ENCODE assay signal across 8 mouse cellular contexts in the genomic region with DNA sequence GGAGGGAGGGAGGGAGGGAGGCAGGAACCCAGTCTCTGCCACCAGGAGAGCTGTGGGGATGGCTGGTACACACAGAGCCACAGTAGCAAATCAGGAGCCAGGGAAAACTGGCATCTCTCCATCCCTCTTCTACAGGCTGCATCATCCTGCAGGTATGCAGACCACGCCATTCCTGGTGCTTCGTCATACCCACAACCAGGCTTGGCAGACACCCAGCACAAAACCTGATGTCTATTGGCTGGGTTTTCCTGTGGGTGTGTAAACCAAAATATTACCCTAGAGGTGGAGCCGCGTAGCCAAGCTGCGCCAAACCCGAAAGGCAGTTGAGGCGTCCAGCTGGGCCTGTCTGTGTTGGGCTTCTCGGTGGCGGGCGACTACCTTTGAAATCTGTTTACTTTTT. TPM values are rescaled to one million over a fixed set of nuclear protein-coding genes. Genes with fewer than 3 reads are reported as not detected.
A peak's percentile ranks its signal among the peaks of the same experiment; 100 is the strongest.
DNase-seq lines count a peak whose midpoint lies in the region; ATAC-seq lines count a peak whose summit lies in the region.

No protein-coding gene starts in this region.

- H3K27me3 ChIP-seq in midbrain, embryonic 10.5 days (ENCODE audit: low read depth, poor library complexity, severe bottlenecking), result peaks cover 26% of the 10 kb centered on the region
- no peaks in the 10 kb centered on the region for H3K27me3 ChIP-seq in midbrain, embryonic 16.5 days (ENCODE audit: control insufficient read depth, insufficient read depth, low read depth, low read length)
- no peaks in the 10 kb centered on the region for H3K27me3 ChIP-seq in embryonic facial prominence, embryonic 15.5 days
- no peaks in the 10 kb centered on the region for H3K27me3 ChIP-seq in hindbrain, embryonic 12.5 days
- no peaks in the 10 kb centered on the region for H3K27me3 ChIP-seq in midbrain, embryonic 14.5 days (ENCODE audit: control insufficient read depth, insufficient read depth, low read length)

- no peak overlapping the region for H3K9ac ChIP-seq in midbrain, embryonic 16.5 days (ENCODE audit: low read depth, low read length)
- H3K9ac ChIP-seq in embryonic facial prominence, embryonic 15.5 days, result no peak overlapping the region
- H3K9ac ChIP-seq in hindbrain, embryonic 12.5 days, result no peak overlapping the region
- H3K9ac ChIP-seq in midbrain, embryonic 14.5 days (replicated peaks; ENCODE audit: low read length), result no peak overlapping the region

- 0 out of 2 replicates have a peak, but pooled peaks cover under 1% of the 10 kb centered on the region for H3K36me3 ChIP-seq in midbrain, embryonic 10.5 days
- no peaks in the 10 kb centered on the region for H3K36me3 ChIP-seq in midbrain, embryonic 16.5 days (ENCODE audit: control insufficient read depth, insufficient read depth, low read length)
- H3K36me3 ChIP-seq in embryonic facial prominence, embryonic 15.5 days, result no peaks in the 10 kb centered on the region
- no peaks in the 10 kb centered on the region for H3K36me3 ChIP-seq in hindbrain, embryonic 12.5 days
- no peaks in the 10 kb centered on the region for H3K36me3 ChIP-seq in midbrain, embryonic 14.5 days (ENCODE audit: control insufficient read depth, insufficient read depth, low read length)

- no peaks in the 10 kb centered on the region for H3K9me3 ChIP-seq in midbrain, embryonic 10.5 days (replicated peaks)
- no peaks in the 10 kb centered on the region for H3K9me3 ChIP-seq in midbrain, embryonic 16.5 days (replicated peaks; ENCODE audit: control insufficient read depth, low read length, poor library complexity, severe bottlenecking)
- no peaks in the 10 kb centered on the region for H3K9me3 ChIP-seq in embryonic facial prominence, embryonic 15.5 days (replicated peaks)
- no peaks in the 10 kb centered on the region for H3K9me3 ChIP-seq in hindbrain, embryonic 12.5 days (replicated peaks)
- no peaks in the 10 kb centered on the region for H3K9me3 ChIP-seq in midbrain, embryonic 14.5 days (ENCODE audit: control insufficient read depth, low read length)

- no peak for DNase-seq in midbrain, embryonic 10.5 days (ENCODE audit: low spot score)
- peak; percentile 61 to 72 for DNase-seq in layer of hippocampus, postnatal 36 days
- peak; percentile 57 for DNase-seq in midbrain, embryonic 14.5 days
- DNase-seq in T-cell, adult 2 months (ENCODE audit: low spot score), result no peak
- no peak for DNase-seq in gastrocnemius, postnatal 4 days (ENCODE audit: low spot score in 2 of 2)

- H3K27ac ChIP-seq in midbrain, embryonic 10.5 days (replicated peaks), result peak overlapping the region; percentile 75; the same call in 1 of the 2 replicates
- no peak overlapping the region for H3K27ac ChIP-seq in midbrain, embryonic 16.5 days (ENCODE audit: low read length)
- peak overlapping the region; percentile 48 for H3K27ac ChIP-seq in embryonic facial prominence, embryonic 15.5 days (replicated peaks)
- peak overlapping the region; percentile 35 for H3K27ac ChIP-seq in hindbrain, embryonic 12.5 days
- H3K27ac ChIP-seq in midbrain, embryonic 14.5 days (replicated peaks; ENCODE audit: low read depth, low read length), result no peak overlapping the region

- peaks cover 83% of the 10 kb centered on the region for H3K4me1 ChIP-seq in midbrain, embryonic 10.5 days
- H3K4me1 ChIP-seq in midbrain, embryonic 16.5 days (ENCODE audit: control insufficient read depth, insufficient read depth, low read length), result peaks cover 25% of the 10 kb centered on the region
- H3K4me1 ChIP-seq in embryonic facial prominence, embryonic 15.5 days, result peaks cover 33% of the 10 kb centered on the region
- peaks cover 52% of the 10 kb centered on the region for H3K4me1 ChIP-seq in hindbrain, embryonic 12.5 days
- peaks cover 33% of the 10 kb centered on the region for H3K4me1 ChIP-seq in midbrain, embryonic 14.5 days (ENCODE audit: control insufficient read depth, insufficient read depth, low read length)

- H3K4me2 ChIP-seq in midbrain, embryonic 16.5 days (ENCODE audit: low read length), result no peak overlapping the region
- H3K4me2 ChIP-seq in embryonic facial prominence, embryonic 15.5 days (replicated peaks), result no peak overlapping the region
- H3K4me2 ChIP-seq in hindbrain, embryonic 12.5 days (replicated peaks), result no peak overlapping the region
- H3K4me2 ChIP-seq in midbrain, embryonic 14.5 days (ENCODE audit: low read length), result no peak overlapping the region

- 53% methylated on average over 10 of the region's 10 CpGs for WGBS in midbrain, embryonic 10.5 days
- WGBS in midbrain, embryonic 16.5 days, result 49% methylated on average over 10 of the region's 10 CpGs
- WGBS in embryonic facial prominence, embryonic 15.5 days, result 32% methylated on average over 10 of the region's 10 CpGs
- 56% methylated on average over 10 of the region's 10 CpGs for WGBS in hindbrain, embryonic 12.5 days
- WGBS in midbrain, embryonic 14.5 days, result 61% methylated on average over 10 of the region's 10 CpGs

- H3K4me3 ChIP-seq in midbrain, embryonic 10.5 days, result no peak overlapping the region
- no peak overlapping the region for H3K4me3 ChIP-seq in midbrain, embryonic 16.5 days (ENCODE audit: low read depth, low read length)
- H3K4me3 ChIP-seq in embryonic facial prominence, embryonic 15.5 days (replicated peaks), result no peak overlapping the region
- no peak overlapping the region for H3K4me3 ChIP-seq in hindbrain, embryonic 12.5 days
- no peak overlapping the region for H3K4me3 ChIP-seq in midbrain, embryonic 14.5 days (replicated peaks; ENCODE audit: low read depth, low read length)

- no peak for ATAC-seq in midbrain, embryonic 16.5 days
- ATAC-seq in embryonic facial prominence, embryonic 15.5 days (ENCODE audit: insufficient number of reproducible peaks, low FRiP score, low TSS enrichment, low read depth), result peak; percentile 70
- no peak for ATAC-seq in hindbrain, embryonic 12.5 days (ENCODE audit: low FRiP score)
- no peak for ATAC-seq in midbrain, embryonic 14.5 days (ENCODE audit: low FRiP score, low TSS enrichment)

RNA-seq across cellular contexts. Expression of gene Fam110a, which starts 17.5 kb away (rescaled TPM):
- 79.8 and 108 TPM in 2 replicates for polyA plus RNA-seq in midbrain, embryonic 10.5 days (2016; fragmentation: Nextera tagmentation; extraction: Ambion mirVana)
- 57.5 and 59.1 TPM in 2 replicates for polyA plus RNA-seq in midbrain, embryonic 16.5 days (2015; fragmentation: Nextera tagmentation; extraction: Ambion mirVana)
- 29.5 and 30.7 TPM in 2 replicates for polyA plus RNA-seq in embryonic facial prominence, embryonic 15.5 days (2015; fragmentation: Nextera tagmentation; extraction: Ambion mirVana)
- polyA plus RNA-seq in hindbrain, embryonic 12.5 days (2016; fragmentation: Nextera tagmentation; extraction: Ambion mirVana), result 78.6 and 86.0 TPM in 2 replicates
- total RNA-seq in layer of hippocampus, postnatal 36 days (2021), result 1 to 10 TPM; 7.2 to 7.4 TPM
- 55.8 and 67.5 TPM in 2 replicates for polyA plus RNA-seq in midbrain, embryonic 14.5 days (2014; fragmentation: Nextera tagmentation; extraction: Ambion mirVana)
- 10 to 100 TPM; 11.1 to 14.3 TPM for total RNA-seq in gastrocnemius, postnatal 4 days (2021)

RNA-seq across cellular contexts. Expression of gene Slc52a3, which starts 33.8 kb away (rescaled TPM):
- 0.81 and 0.87 TPM in 2 replicates for polyA plus RNA-seq in midbrain, embryonic 10.5 days (2016; fragmentation: Nextera tagmentation; extraction: Ambion mirVana)
- polyA plus RNA-seq in midbrain, embryonic 16.5 days (2015; fragmentation: Nextera tagmentation; extraction: Ambion mirVana), result 1.0 and 1.4 TPM in 2 replicates
- 5.9 and 6.3 TPM in 2 replicates for polyA plus RNA-seq in embryonic facial prominence, embryonic 15.5 days (2015; fragmentation: Nextera tagmentation; extraction: Ambion mirVana)
- polyA plus RNA-seq in hindbrain, embryonic 12.5 days (2016; fragmentation: Nextera tagmentation; extraction: Ambion mirVana), result 1.5 TPM in 2 replicates
- 1 to 10 TPM; 2.8 to 3.0 TPM for total RNA-seq in layer of hippocampus, postnatal 36 days (2021)
- polyA plus RNA-seq in midbrain, embryonic 14.5 days (2014; fragmentation: Nextera tagmentation; extraction: Ambion mirVana), result 0.42 and 0.74 TPM in 2 replicates
- 1 to 10 TPM; 1.3 to 1.6 TPM for total RNA-seq in gastrocnemius, postnatal 4 days (2021)

RNA-seq across cellular contexts. Expression of gene Angpt4, which starts 51.5 kb away (rescaled TPM):
- 0.06 and 0.32 TPM in 2 replicates for polyA plus RNA-seq in midbrain, embryonic 10.5 days (2016; fragmentation: Nextera tagmentation; extraction: Ambion mirVana)
- 0.14 and 0.30 TPM in 2 replicates for polyA plus RNA-seq in midbrain, embryonic 16.5 days (2015; fragmentation: Nextera tagmentation; extraction: Ambion mirVana)
- 1.4 and 2.8 TPM in 2 replicates for polyA plus RNA-seq in embryonic facial prominence, embryonic 15.5 days (2015; fragmentation: Nextera tagmentation; extraction: Ambion mirVana)
- polyA plus RNA-seq in hindbrain, embryonic 12.5 days (2016; fragmentation: Nextera tagmentation; extraction: Ambion mirVana), result 0.14 and 0.20 TPM in 2 replicates
- under 1 TPM; 0.15 to 0.25 TPM for total RNA-seq in layer of hippocampus, postnatal 36 days (2021)
- 0.17 TPM in 1 of 2 replicates, not detected in the other for polyA plus RNA-seq in midbrain, embryonic 14.5 days (2014; fragmentation: Nextera tagmentation; extraction: Ambion mirVana)
- under 1 TPM; 0.18 to 0.37 TPM for total RNA-seq in gastrocnemius, postnatal 4 days (2021)

Comparison
In these comparisons a context has a peak if more than half of its experiments do, and no peak if none do; other contexts are left out.
1. DNase-seq: peak in layer of hippocampus, postnatal 36 days (2 of 2) and midbrain, embryonic 14.5 days (single experiment); none in midbrain, embryonic 10.5 days (single experiment), T-cell, adult 2 months (single experiment) and gastrocnemius, postnatal 4 days (0 of 2).
2. H3K27ac ChIP-seq: peak in midbrain, embryonic 10.5 days (single experiment), embryonic facial prominence, embryonic 15.5 days (single experiment) and hindbrain, embryonic 12.5 days (single experiment); none in midbrain, embryonic 16.5 days (single experiment) and midbrain, embryonic 14.5 days (single experiment).